Mouse (Mus musculus): ENCODE measurements around the gene Plscr4. TPM values are rescaled to one million over a fixed set of nuclear protein-coding genes. Genes with fewer than 3 reads are reported as not detected.

Plscr4 gene
- total RNA-seq (2014; rRNA removed; ENCODE audit: low replicate concordance) = 6.6 and 11.4 TPM in 2 replicates
- polyA plus RNA-seq (2015; fragmentation: Nextera tagmentation; extraction: Ambion mirVana) = 9.0 and 9.2 TPM in 2 replicates

- H3K4me3 ChIP-seq (ENCODE audit: low read depth, low read length) = peak within 1 kb of the TSS; percentile 80
- peak; percentile 74 for ATAC-seq (ENCODE audit: insufficient read depth, low read depth)
- TF ChIP-seq EP300 (IDR thresholded peaks at IDR 0.05; ENCODE audit: low read depth) (no peak), CTCF (IDR thresholded peaks at IDR 0.05; ENCODE audit: low read depth) (no peak; the same call in 1 of the 2 replicates)
- H3K4me2 ChIP-seq (ENCODE audit: low read depth, low read length) = peak within 1 kb of the TSS; percentile 88
- H3K9me3 ChIP-seq (replicated peaks; ENCODE audit: control insufficient read depth, low read length) = no peaks in the 10 kb centered on the region
- H3K9ac ChIP-seq (replicated peaks; ENCODE audit: low read depth, low read length) = peak within 1 kb of the TSS; percentile 82
- 8% methylated on average over 43 of the region's 43 CpGs for WGBS
- H3K36me3 ChIP-seq (replicated peaks; ENCODE audit: control insufficient read depth, insufficient read depth, low read length) = no peaks in the 10 kb centered on the region
- H3K27ac ChIP-seq (ENCODE audit: low read depth) = peak within 1 kb of the TSS; percentile 83
- peak; percentile 21 for DNase-seq (ENCODE audit: low spot score)
- no peaks in the 10 kb centered on the region for H3K27me3 ChIP-seq (ENCODE audit: control insufficient read depth, insufficient read depth, low read length)
- H3K4me1 ChIP-seq (ENCODE audit: control insufficient read depth, insufficient read depth) = 0 out of 2 replicates have a peak, but pooled peaks cover 6% of the 10 kb centered on the region
Observed at GRCm38 (mm10) chr9:92457261-92458058, at the start of gene Plscr4. Gene Plscr4 (plus strand): TSS chr9:92457373.

GRCm38 (mm10) chr9:92410225-92410624 is 46.9 kb upstream of the Plscr4 start:
- Histone ChIP-seq H3K9me3 (replicated peaks; ENCODE audit: control insufficient read depth, low read length) (no peaks in the 10 kb centered on the region; the same call in 1 of the 2 replicates), H3K9ac (replicated peaks; ENCODE audit: low read depth, low read length) (no peak overlapping the region), H3K36me3 (replicated peaks; ENCODE audit: control insufficient read depth, insufficient read depth, low read length) (no peaks in the 10 kb centered on the region), H3K27me3 (ENCODE audit: control insufficient read depth, insufficient read depth, low read length) (no peaks in the 10 kb centered on the region), H3K4me3 (ENCODE audit: low read depth, low read length) (no peak overlapping the region), H3K4me1 (ENCODE audit: control insufficient read depth, insufficient read depth) (peaks cover 8% of the 10 kb centered on the region; the same call in 1 of the 2 replicates), H3K4me2 (ENCODE audit: low read depth, low read length) (no peak overlapping the region), H3K27ac (ENCODE audit: low read depth) (no peak overlapping the region)
- ATAC-seq (ENCODE audit: insufficient read depth, low read depth) (no peak), DNase-seq (ENCODE audit: low spot score) (no peak)
- 77% methylated on average over 3 of the region's 3 CpGs for WGBS
- TF ChIP-seq EP300 (IDR thresholded peaks at IDR 0.05; ENCODE audit: low read depth) (no peak), CTCF (IDR thresholded peaks at IDR 0.05; ENCODE audit: low read depth) (no peak)

- H3K36me3 ChIP-seq (replicated peaks; ENCODE audit: control insufficient read depth, insufficient read depth, low read length) = no peaks in the 10 kb centered on the region
- WGBS = 41% methylated on average over 2 of the region's 2 CpGs
- peak; percentile 57 for ATAC-seq (ENCODE audit: insufficient read depth, low read depth)
- no peak overlapping the region for H3K4me3 ChIP-seq (ENCODE audit: low read depth, low read length)
- no peaks in the 10 kb centered on the region; the same call in 1 of the 2 replicates for H3K9me3 ChIP-seq (replicated peaks; ENCODE audit: control insufficient read depth, low read length)
- H3K27ac ChIP-seq (ENCODE audit: low read depth) = peak overlapping the region; percentile 57
- peak; percentile 52 for DNase-seq (ENCODE audit: low spot score)
- H3K27me3 ChIP-seq (ENCODE audit: control insufficient read depth, insufficient read depth, low read length) = no peaks in the 10 kb centered on the region
- no peak overlapping the region for H3K4me2 ChIP-seq (ENCODE audit: low read depth, low read length)
- TF ChIP-seq EP300 (IDR thresholded peaks at IDR 0.05; ENCODE audit: low read depth) = no peak
- no peak for TF ChIP-seq CTCF (IDR thresholded peaks at IDR 0.05; ENCODE audit: low read depth)
- H3K9ac ChIP-seq (replicated peaks; ENCODE audit: low read depth, low read length) = no peak overlapping the region
- peaks cover 8% of the 10 kb centered on the region; the same call in 1 of the 2 replicates for H3K4me1 ChIP-seq (ENCODE audit: control insufficient read depth, insufficient read depth)
Observed at GRCm38 (mm10) chr9:92412045-92412444, 45.1 kb upstream of the Plscr4 start.

- no peaks in the 10 kb centered on the region for H3K27me3 ChIP-seq (ENCODE audit: control insufficient read depth, insufficient read depth, low read length)
- 53% methylated on average over 3 of the region's 3 CpGs for WGBS
- no peak overlapping the region for H3K27ac ChIP-seq (ENCODE audit: low read depth)
- H3K4me1 ChIP-seq (ENCODE audit: control insufficient read depth, insufficient read depth) = peaks cover 8% of the 10 kb centered on the region; the same call in 1 of the 2 replicates
- H3K9me3 ChIP-seq (replicated peaks; ENCODE audit: control insufficient read depth, low read length) = no peaks in the 10 kb centered on the region; the same call in 1 of the 2 replicates
- no peak for TF ChIP-seq CTCF (IDR thresholded peaks at IDR 0.05; ENCODE audit: low read depth)
- no peak for TF ChIP-seq EP300 (IDR thresholded peaks at IDR 0.05; ENCODE audit: low read depth)
- no peak overlapping the region for H3K4me3 ChIP-seq (ENCODE audit: low read depth, low read length)
- H3K36me3 ChIP-seq (replicated peaks; ENCODE audit: control insufficient read depth, insufficient read depth, low read length) = no peaks in the 10 kb centered on the region
- no peak overlapping the region for H3K4me2 ChIP-seq (ENCODE audit: low read depth, low read length)
- ATAC-seq (ENCODE audit: insufficient read depth, low read depth) = peak; percentile 51
- no peak overlapping the region for H3K9ac ChIP-seq (replicated peaks; ENCODE audit: low read depth, low read length)
- DNase-seq (ENCODE audit: low spot score) = peak; percentile 60
Observed at GRCm38 (mm10) chr9:92413684-92414083, 43.5 kb upstream of the Plscr4 start.

GRCm38 (mm10) chr9:92437781-92438180 is 19.4 kb upstream of the Plscr4 start:
- DNase-seq (ENCODE audit: low spot score) (no peak), ATAC-seq (ENCODE audit: insufficient read depth, low read depth) (no peak)
- Histone ChIP-seq H3K4me1 (ENCODE audit: control insufficient read depth, insufficient read depth) (no peaks in the 10 kb centered on the region), H3K27ac (ENCODE audit: low read depth) (no peak overlapping the region), H3K9ac (replicated peaks; ENCODE audit: low read depth, low read length) (no peak overlapping the region), H3K9me3 (replicated peaks; ENCODE audit: control insufficient read depth, low read length) (no peaks in the 10 kb centered on the region), H3K4me3 (ENCODE audit: low read depth, low read length) (no peak overlapping the region), H3K4me2 (ENCODE audit: low read depth, low read length) (no peak overlapping the region), H3K27me3 (ENCODE audit: control insufficient read depth, insufficient read depth, low read length) (no peaks in the 10 kb centered on the region), H3K36me3 (replicated peaks; ENCODE audit: control insufficient read depth, insufficient read depth, low read length) (no peaks in the 10 kb centered on the region)
- TF ChIP-seq EP300 (IDR thresholded peaks at IDR 0.05; ENCODE audit: low read depth) (no peak), CTCF (IDR thresholded peaks at IDR 0.05; ENCODE audit: low read depth) (no peak)
